Mouse (Mus musculus) brown adipose tissue, adult 24 weeks (tissue): ENCODE measurements around the gene Mylk4. TPM values are rescaled to one million over a fixed set of nuclear protein-coding genes. Genes with fewer than 3 reads are reported as not detected.

Experiments
- H3K27ac ChIP-seq: fragments of 200-500 bp; replicated peaks from 2 replicates; pipeline ENCODE4 v1.5.1; 2012; ENCODE audit warnings: low read depth, mild to moderate bottlenecking, low read length
- H3K4me1 ChIP-seq: fragments of 200-500 bp; 2 replicates; pipeline ENCODE4 v1.6.1; 2012; ENCODE audit warnings: low read length, mixed read lengths; ENCODE audit not compliant: control insufficient read depth, insufficient read depth, insufficient read length
- H3K4me3 ChIP-seq: fragments of 200-500 bp; 2 replicates; pipeline ENCODE4 v1.5.1; 2012; ENCODE audit warnings: low read depth, mild to moderate bottlenecking, low read length, moderate library complexity; ENCODE audit not compliant: insufficient read depth
- polyA plus RNA-seq: library from polyadenylated mRNA; stranded (reverse); fragments of >200 nt; gene quantifications from 2 replicates; pipeline ENCODE4 v1.2.4, GENCODE M21; 2012; ENCODE audit not compliant: missing spikeins, insufficient read depth, insufficient read length

Gene Mylk4
- polyA plus RNA-seq, 1 experiment: 2.5 TPM

DNA sequence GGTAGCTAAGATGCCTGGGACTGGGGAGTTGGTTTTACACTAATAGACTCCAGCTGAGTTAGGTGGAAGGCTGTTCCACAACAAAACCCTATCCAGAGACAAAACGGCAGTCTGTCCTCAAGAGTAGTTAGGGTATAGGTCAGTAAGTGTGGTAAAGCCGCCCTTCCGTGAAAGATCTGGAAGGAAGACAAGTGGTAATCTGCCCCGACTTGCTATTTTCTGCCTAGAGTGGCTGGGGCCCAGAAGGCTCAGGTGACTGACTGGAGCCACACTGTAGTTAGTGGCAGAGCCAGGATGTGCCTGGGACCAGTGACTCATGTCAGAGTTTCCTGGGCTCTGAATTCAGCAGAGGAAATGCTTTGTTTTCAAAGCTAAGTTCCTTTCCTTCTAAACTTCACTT lies 123.5 kb downstream of the Mylk4 start:
- H3K27ac ChIP-seq: peak overlapping the region; percentile 94
- no peak overlapping the region for H3K4me3 ChIP-seq
- peaks cover 4% of the 10 kb centered on the region for H3K4me1 ChIP-seq

GRCm38 (mm10) chr13:32659271-32659670 lies 124.5 kb downstream of the Mylk4 start:
- peaks cover 4% of the 10 kb centered on the region for H3K4me1 ChIP-seq
- peak overlapping the region; percentile 94; the same call in 1 of the 2 replicates for H3K27ac ChIP-seq
- no peak overlapping the region for H3K4me3 ChIP-seq

DNA sequence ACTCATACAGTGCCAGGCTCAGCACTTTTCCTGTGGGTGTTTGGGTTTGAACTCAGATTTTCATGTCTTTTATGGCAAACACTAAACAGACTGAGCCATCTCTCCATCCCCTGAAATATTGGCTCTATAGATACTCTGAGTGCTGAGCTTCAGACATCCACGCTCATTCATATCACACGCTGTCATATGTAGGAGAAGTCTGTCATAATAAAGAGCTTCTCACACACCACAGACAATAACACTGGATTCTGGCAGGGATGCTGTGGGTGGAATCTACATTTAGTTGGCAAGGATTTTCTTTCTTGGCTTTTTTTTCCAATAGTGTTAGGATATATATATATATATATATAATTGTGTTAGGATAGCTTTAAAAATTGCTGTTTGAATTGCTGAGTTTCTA lies 126.2 kb downstream of the Mylk4 start:
- Histone ChIP-seq H3K27ac (no peak overlapping the region), H3K4me1 (peaks cover 4% of the 10 kb centered on the region), H3K4me3 (no peak overlapping the region)

Other genes with a start within 250 kb of the Mylk4 start
- gene Wrnip1, start 18.1 kb upstream of the Mylk4 start, polyA plus RNA-seq: 4.9 and 8.0 TPM in 2 replicates
- not detected in 2 replicates for gene D930007J09Rik, start 18.9 kb upstream of the Mylk4 start, polyA plus RNA-seq
- gene Serpinb1a, start 67.2 kb upstream of the Mylk4 start, polyA plus RNA-seq: 2.0 and 4.4 TPM in 2 replicates
- gene Serpinb1c, start 114.3 kb upstream of the Mylk4 start, polyA plus RNA-seq: not detected in 2 replicates
- 1.2 and 2.9 TPM in 2 replicates for gene Serpinb6b, start 181.3 kb upstream of the Mylk4 start, polyA plus RNA-seq
- 6.1 and 9.8 TPM in 2 replicates for gene Serpinb9, start 219.3 kb upstream of the Mylk4 start, polyA plus RNA-seq
- gene Serpinb9b, start 243.5 kb upstream of the Mylk4 start, polyA plus RNA-seq: not detected in 2 replicates